Mouse (Mus musculus) gastrocnemius, postnatal 14 days (tissue): Measurements from ENCODE around the gene Gm5134. TPM values are rescaled to one million over a fixed set of nuclear protein-coding genes. Genes with fewer than 3 reads are reported as not detected.

Experiments
- DNase-seq: peaks from one replicate; pipeline ENCODE4 v3.0.0; 2021; ENCODE audit warnings: mixed read lengths
- intact Hi-C: fragments of 180-260 bp; cut with DNase I; formaldehyde crosslinking; loops from one replicate; pipeline ENCODE4 v1.15.1; 2025; ENCODE audit warnings: low total_unique reads
- total RNA-seq, 2 experiments: library from RNA; stranded (reverse); gene quantifications; 2 replicates each; pipeline ENCODE4 v1.2.3; 2021

The Gm5134 gene
- total RNA-seq, 2 experiments from 2014 or later: not detected

- no peak for DNase-seq
- intact Hi-C loops: no loop called here
These were observed 16.3 kb upstream of the Gm5134 start for GRCm38 (mm10) chr10:75937851-75938643.

- intact Hi-C loops: no loop called here
- DNase-seq: no peak
These were observed 14.7 kb upstream of the Gm5134 start for GRCm38 (mm10) chr10:75939481-75940234.

- intact Hi-C loops: no loop called here
- no peak for DNase-seq
These were observed 13.8 kb upstream of the Gm5134 start, which contains the start of gene Gm867 for GRCm38 (mm10) chr10:75940520-75940919. TSS of gene Gm867 (minus strand) at chr10:75940672.

- intact Hi-C loops: no loop called here
- DNase-seq: no peak
These were observed 13.1 kb upstream of the Gm5134 start for GRCm38 (mm10) chr10:75941042-75941824.

GRCm38 (mm10) chr10:75942736-75943477 lies 11.4 kb upstream of the Gm5134 start, which contains the start of gene Vpreb3:
TSS of gene Vpreb3 (plus strand) at chr10:75943057.
- no peak for DNase-seq
- intact Hi-C loops: no loop called here

- no peak for DNase-seq
- intact Hi-C loops: no loop called here
These were observed 10.1 kb upstream of the Gm5134 start for GRCm38 (mm10) chr10:75944066-75944772.

- intact Hi-C loops: loop anchor here (5.0 kb wide), 1 partner anchor 48 kb away; no protein-coding TSS in a partner anchor
- no peak for DNase-seq
These were observed 9.1 kb upstream of the Gm5134 start for GRCm38 (mm10) chr10:75945213-75945612.

GRCm38 (mm10) chr10:75945896-75946295 lies 8.4 kb upstream of the Gm5134 start:
- intact Hi-C loops: loop anchor here (5.0 kb wide), 1 partner anchor 49 kb away; no protein-coding TSS in a partner anchor
- no peak for DNase-seq

- DNase-seq: no peak
- intact Hi-C loops: loop anchor here (5.0 kb wide), 1 partner anchor 51 kb away; no protein-coding TSS in a partner anchor
These were observed 6.2 kb upstream of the Gm5134 start for GRCm38 (mm10) chr10:75948079-75948478.

- intact Hi-C loops: loop anchor here (2.0 to 5.0 kb wide), 2 partner anchors 52 to 207 kb away; no protein-coding TSS in a partner anchor
- no peak for DNase-seq
These were observed 5.0 kb upstream of the Gm5134 start for GRCm38 (mm10) chr10:75949053-75950045.

GRCm38 (mm10) chr10:75950791-75951210 lies 3.5 kb upstream of the Gm5134 start:
- no peak for DNase-seq
- intact Hi-C loops: loop anchor here (2.0 kb wide), 1 partner anchor 208 kb away; no protein-coding TSS in a partner anchor

GRCm38 (mm10) chr10:75951424-75952050 lies 2.8 kb upstream of the Gm5134 start:
- DNase-seq: no peak

GRCm38 (mm10) chr10:75973846-75974245 lies 19.5 kb downstream of the Gm5134 start:
- intact Hi-C loops: no loop called here
- DNase-seq: no peak

More at GRCm38 (mm10) chr10:75951424-75952050, 2.8 kb upstream of the Gm5134 start:
- intact Hi-C loops: loop anchor here (2.0 kb wide), 1 partner anchor 209 kb away; no protein-coding TSS in a partner anchor

- no peak for DNase-seq
- intact Hi-C loops: no loop called here
These were observed 20.9 kb downstream of the Gm5134 start for GRCm38 (mm10) chr10:75975216-75975615.

- intact Hi-C loops: no loop called here
These were observed 24.0 kb downstream of the Gm5134 start for GRCm38 (mm10) chr10:75978119-75978834.

GRCm38 (mm10) chr10:75978835-75979157 lies 24.5 kb downstream of the Gm5134 start:
- intact Hi-C loops: no loop called here
- DNase-seq: no peak

More at GRCm38 (mm10) chr10:75978119-75978834, 24.0 kb downstream of the Gm5134 start:
- no peak for DNase-seq
